Mouse (Mus musculus) MEL (cell line): ENCODE measurements around the gene Rpl7a. TPM values are rescaled to one million over a fixed set of nuclear protein-coding genes. Genes with fewer than 3 reads are reported as not detected.

Source experiments
- DNase-seq: peaks from one replicate; pipeline ENCODE4 v3.0.0; 2011; ENCODE audit warnings: low read depth, low spot score
- H3K27ac ChIP-seq: 2 replicates; pipeline ENCODE4 v1.5.1; 2012; ENCODE audit warnings: low read depth, mild to moderate bottlenecking, control low read depth, low read length, moderate library complexity; ENCODE audit not compliant: control insufficient read depth
- H3K27me3 ChIP-seq, 2 experiments: fragments of 150-350 bp in 1 of 2; sonication (generic) in 1 of 2; 2 replicates each; pipeline ENCODE4 v1.6.1; 2012; ENCODE audit warnings: low read length in 2 of 2, mild to moderate bottlenecking in 2 of 2, improper control_type of control experiment in 1 of 2, moderate library complexity in 1 of 2; ENCODE audit not compliant: insufficient read depth in 2 of 2, control insufficient read depth in 1 of 2
- H3K36me3 ChIP-seq, 2 experiments: 2 replicates each; pipeline ENCODE4 v1.6.1; 2012 to 2014; ENCODE audit warnings: low read length in 2 of 2, improper control_type of control experiment in 1 of 2, inconsistent platforms in 1 of 2, mild to moderate bottlenecking in 1 of 2; ENCODE audit not compliant: insufficient read depth in 2 of 2, control insufficient read depth in 1 of 2
- H3K4me1 ChIP-seq, 2 experiments: fragments of 150-350 bp in 1 of 2; sonication (generic) in 1 of 2; 2 replicates each; pipeline ENCODE4 v1.6.1; 2012; ENCODE audit warnings: low read length in 2 of 2, improper control_type of control experiment in 1 of 2, mild to moderate bottlenecking in 1 of 2; ENCODE audit not compliant: insufficient read depth in 2 of 2, control insufficient read depth in 1 of 2
- H3K4me3 ChIP-seq, 2 experiments: fragments of 150-350 bp in 1 of 2; sonication (generic) in 1 of 2; 2 replicates each; pipeline ENCODE4 v1.5.1; 2012; ENCODE audit warnings: low read depth in 2 of 2, low read length in 2 of 2, mild to moderate bottlenecking in 2 of 2, moderate library complexity in 2 of 2, control low read depth in 1 of 2, improper control_type of control experiment in 1 of 2; ENCODE audit not compliant: control insufficient read depth in 1 of 2, insufficient read depth in 1 of 2
- H3K79me2 ChIP-seq: 2 replicates; pipeline ENCODE4 v1.6.1; 2012; ENCODE audit warnings: mild to moderate bottlenecking, low read length, moderate library complexity; ENCODE audit not compliant: control insufficient read depth, poor library complexity, insufficient read depth
- H3K9ac ChIP-seq: 2 replicates; pipeline ENCODE4 v1.6.1; 2012; ENCODE audit warnings: low read depth, mild to moderate bottlenecking, control low read depth, low read length, moderate library complexity; ENCODE audit not compliant: control insufficient read depth, poor library complexity, severe bottlenecking
- H3K9me3 ChIP-seq: fragments of 150-350 bp; sonication (generic); replicated peaks from 2 replicates; pipeline ENCODE4 v1.6.1; 2012; ENCODE audit warnings: mild to moderate bottlenecking, low read length, improper control_type of control experiment, moderate library complexity; ENCODE audit not compliant: insufficient read depth
- CHD1 ChIP-seq: IDR thresholded peaks from 2 replicates; pipeline ENCODE4 v1.6.1; 2012; ENCODE audit warnings: low read depth, mild to moderate bottlenecking, inconsistent platforms, low read length, improper control_type of control experiment
- CHD2 ChIP-seq: IDR thresholded peaks from 2 replicates; pipeline ENCODE4 v1.6.1; 2011; ENCODE audit warnings: low read length, improper control_type of control experiment
- CTCF ChIP-seq, 3 experiments: IDR thresholded peaks in 2 of 3; conservative IDR thresholded peaks in 1 of 3; 2 replicates each; pipeline ENCODE4 v1.5.1; 2011 to 2012; ENCODE audit warnings: low read length in 3 of 3, low read depth in 2 of 3, mild to moderate bottlenecking in 2 of 3, improper control_type of control experiment in 1 of 3, inconsistent platforms in 1 of 3, mixed read lengths in 1 of 3, moderate library complexity in 1 of 3; ENCODE audit not compliant: control insufficient read depth in 1 of 3, insufficient read depth in 1 of 3, poor library complexity in 1 of 3, severe bottlenecking in 1 of 3
- E2F4 ChIP-seq: IDR thresholded peaks from 2 replicates; pipeline ENCODE4 v1.6.1; 2011; ENCODE audit warnings: low read depth, low read length, improper control_type of control experiment, borderline replicate concordance
- ELF1 ChIP-seq: IDR thresholded peaks from 2 replicates; pipeline ENCODE4 v1.6.1; 2014; ENCODE audit warnings: low read depth, mild to moderate bottlenecking, inconsistent platforms, low read length, improper control_type of control experiment, moderate library complexity
- EP300 ChIP-seq, 2 experiments: IDR thresholded peaks; 2 replicates each; pipeline ENCODE4 v1.6.1; 2011; ENCODE audit warnings: improper control_type of control experiment in 2 of 2, low read length in 2 of 2, low read depth in 1 of 2, mild to moderate bottlenecking in 1 of 2
- ETS1 ChIP-seq: IDR thresholded peaks from 2 replicates; pipeline ENCODE4 v1.6.1; 2012; ENCODE audit warnings: low read depth, mild to moderate bottlenecking, inconsistent platforms, low read length, improper control_type of control experiment, moderate library complexity
- JUND ChIP-seq: IDR thresholded peaks from 2 replicates; pipeline ENCODE4 v1.6.1; 2011; ENCODE audit warnings: low read depth, mild to moderate bottlenecking, improper control_type of control experiment, low read length
- MAX ChIP-seq: IDR thresholded peaks from 2 replicates; pipeline ENCODE4 v1.6.1; 2011; ENCODE audit warnings: low read length, improper control_type of control experiment
- MAZ ChIP-seq: IDR thresholded peaks from 2 replicates; pipeline ENCODE4 v1.6.1; 2012; ENCODE audit warnings: low read depth, mild to moderate bottlenecking, inconsistent platforms, low read length, improper control_type of control experiment
- MYC ChIP-seq: IDR thresholded peaks from 2 replicates; pipeline ENCODE4 v1.6.1; 2011; ENCODE audit warnings: low read depth, mild to moderate bottlenecking, low read length, improper control_type of control experiment, moderate library complexity
- NRF1 ChIP-seq: IDR thresholded peaks from 2 replicates; pipeline ENCODE4 v1.6.1; 2014; ENCODE audit warnings: low read depth, mild to moderate bottlenecking, inconsistent platforms, low read length, improper control_type of control experiment, moderate library complexity; ENCODE audit not compliant: poor library complexity, insufficient read depth, severe bottlenecking
- POLR2A ChIP-seq, 2 experiments: IDR thresholded peaks; 2 replicates each; pipeline ENCODE4 v1.6.1; 2011 to 2012; ENCODE audit warnings: low read length in 2 of 2, mild to moderate bottlenecking in 2 of 2, control low read depth in 1 of 2, improper control_type of control experiment in 1 of 2, low read depth in 1 of 2, moderate library complexity in 1 of 2; ENCODE audit not compliant: control insufficient read depth in 1 of 2, insufficient read depth in 1 of 2, poor library complexity in 1 of 2
- POLR2AphosphoS2 ChIP-seq: IDR thresholded peaks from 2 replicates; pipeline ENCODE4 v1.6.1; 2011; ENCODE audit warnings: low read length, improper control_type of control experiment
- POLR2AphosphoS5 ChIP-seq: IDR thresholded peaks from 2 replicates; pipeline ENCODE4 v1.6.1; 2012; ENCODE audit warnings: low read depth, borderline replicate concordance, mild to moderate bottlenecking, inconsistent platforms, low read length, moderate library complexity, mixed read lengths
- TAL1 ChIP-seq: IDR thresholded peaks from 2 replicates; pipeline ENCODE4 v1.6.1; 2012; ENCODE audit warnings: mild to moderate bottlenecking, inconsistent platforms, low read length, moderate library complexity, mixed read lengths
- TBP ChIP-seq: IDR thresholded peaks from 2 replicates; pipeline ENCODE4 v1.8.0; 2011; ENCODE audit warnings: low read depth, low read length, improper control_type of control experiment
- ZC3H11A ChIP-seq: IDR thresholded peaks from 2 replicates; pipeline ENCODE4 v1.6.1; 2012; ENCODE audit warnings: low read depth, mild to moderate bottlenecking, inconsistent platforms, low read length, improper control_type of control experiment
- ZMIZ1 ChIP-seq: IDR thresholded peaks from 2 replicates; pipeline ENCODE4 v1.6.1; 2012; ENCODE audit warnings: low read depth, mild to moderate bottlenecking, inconsistent platforms, low read length, improper control_type of control experiment, moderate library complexity
- ZNF384 ChIP-seq: IDR thresholded peaks from 2 replicates; pipeline ENCODE4 v1.6.1; 2012; ENCODE audit warnings: low read depth, mild to moderate bottlenecking, inconsistent platforms, low read length, improper control_type of control experiment
- polyA plus RNA-seq, 2 experiments: library from polyadenylated mRNA; stranded (reverse) in 1 of 2; unstranded in 1 of 2; fragments of >175 nt in 1 of 2; fragments of >200 nt in 1 of 2; gene quantifications; 2 replicates each; pipeline versions ENCODE4 v1.2.1 to v1.2.4; 2012; ENCODE audit warnings: low replicate concordance in 2 of 2, low read depth in 1 of 2; ENCODE audit not compliant: insufficient read length in 2 of 2, insufficient read depth in 1 of 2, missing spikeins in 1 of 2
- total RNA-seq: library from RNA; depleted of rRNA; stranded (reverse); fragments of 300-350 nt; gene quantifications from 2 replicates; pipeline ENCODE4 v1.2.3, GENCODE M21; 2012

Rpl7a gene
- total and polyA plus RNA-seq, 3 experiments = 1,526 to 3,335 TPM; not detected in 1

- peak; percentile 93; the same call in 1 of the 2 replicates for TF ChIP-seq CHD1
- no peak for TF ChIP-seq JUND
- TF ChIP-seq NRF1 = no peak
- no peak for TF ChIP-seq TAL1
- peak; percentile 52 to 92 for TF ChIP-seq POLR2A (IDR thresholded peaks at IDR 0.05; ENCODE audit: control insufficient read depth in 1 of 2, insufficient read depth in 1 of 2, low read depth in 1 of 2, low read length in 2 of 2, poor library complexity in 1 of 2)
- no peak for TF ChIP-seq ZC3H11A
- no peak for TF ChIP-seq E2F4
- TF ChIP-seq CHD2 = no peak
- TF ChIP-seq ELF1 = peak; percentile 87
- TF ChIP-seq ZNF384 = no peak
- peak; percentile 57; the same call in 1 of the 2 replicates for TF ChIP-seq ETS1
- no peak for TF ChIP-seq CTCF (IDR thresholded peaks at IDR 0.05 in 2 of 3, conservative IDR thresholded peaks at IDR 0.05 in 1 of 3; ENCODE audit: control insufficient read depth in 1 of 3, insufficient read depth in 1 of 3, low read depth in 2 of 3, low read length in 3 of 3, poor library complexity in 1 of 3, severe bottlenecking in 1 of 3)
- TF ChIP-seq TBP = peak; percentile 66
- peak; percentile 77 for TF ChIP-seq ZMIZ1
- TF ChIP-seq MAZ = peak; percentile 60
- TF ChIP-seq MAX = peak; percentile 93
- TF ChIP-seq POLR2AphosphoS5 = 0 out of 2 replicates have a peak, but pooled peaks have one; percentile 27
- peak; percentile 97 for TF ChIP-seq MYC
- TF ChIP-seq, all 39 proteins: peak for 20
These were observed 5.6 kb downstream of the Rpl7a start, which contains the start of the genes Surf2 and Surf1 (continued) for GRCm38 (mm10) chr2:26915927-26916728.

GRCm38 (mm10) chr2:26916738-26917137 lies 6.2 kb downstream of the Rpl7a start:
- Histone ChIP-seq H3K4me1 (peaks cover 0 to 18% of the 10 kb centered on the region in 2 experiments; a peak in 2 of 4 replicates), H3K9ac (peak overlapping the region; percentile 89), H3K36me3 (peaks cover 5 to 18% of the 10 kb centered on the region in 2 experiments; a peak in 3 of 4 replicates), H3K9me3 (no peaks in the 10 kb centered on the region), H3K27ac (peak overlapping the region; percentile 67), H3K27me3 (no peaks in the 10 kb centered on the region), H3K79me2 (peaks cover 53% of the 10 kb centered on the region), H3K4me3 (peak overlapping the region; percentile 76 to 92)
- no peak for DNase-seq
- TF ChIP-seq POLR2A (IDR thresholded peaks at IDR 0.05; ENCODE audit: control insufficient read depth in 1 of 2, insufficient read depth in 1 of 2, low read depth in 1 of 2, low read length in 2 of 2, poor library complexity in 1 of 2) (peak in 1 of 2 experiments; percentile 16; a peak in 1 of 4 replicates), POLR2AphosphoS2 (0 out of 2 replicates have a peak, but pooled peaks have one; percentile 3), EP300 (IDR thresholded peaks at IDR 0.05; ENCODE audit: low read depth in 1 of 2, low read length in 2 of 2) (no peak)
